Mouse (Mus musculus): ENCODE measurements around the gene Cpvl. TPM values are rescaled to one million over a fixed set of nuclear protein-coding genes. Genes with fewer than 3 reads are reported as not detected.

Gene Cpvl
- total RNA-seq (2015) (not detected in 2 replicates), total RNA-seq (2017) (not detected in 2 replicates)

DNA sequence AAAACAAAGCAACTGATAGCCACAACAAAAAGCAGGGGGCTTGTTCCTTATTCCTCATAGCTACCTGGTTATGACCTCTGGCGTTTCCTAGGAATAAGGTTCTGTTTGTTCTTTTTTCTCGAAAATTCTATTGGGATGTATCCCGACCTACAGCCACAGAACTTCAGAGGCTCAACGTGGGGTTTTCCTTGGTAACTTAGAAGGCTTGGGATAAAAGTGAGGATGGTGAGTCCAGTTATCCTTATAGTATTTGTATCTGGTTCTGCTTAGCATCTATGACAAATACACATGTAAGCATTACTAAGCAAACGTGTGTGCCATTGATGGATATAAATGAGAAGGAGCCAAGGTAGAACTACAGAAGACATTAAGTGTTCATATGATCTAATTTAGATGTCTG is at the start of gene Cpvl:
Gene Cpvl, minus strand, starts transcription at position 101 of the 400 bp plus-strand sequence.
- no peak for ATAC-seq (ENCODE audit: poor library complexity, severe bottlenecking)

DNA sequence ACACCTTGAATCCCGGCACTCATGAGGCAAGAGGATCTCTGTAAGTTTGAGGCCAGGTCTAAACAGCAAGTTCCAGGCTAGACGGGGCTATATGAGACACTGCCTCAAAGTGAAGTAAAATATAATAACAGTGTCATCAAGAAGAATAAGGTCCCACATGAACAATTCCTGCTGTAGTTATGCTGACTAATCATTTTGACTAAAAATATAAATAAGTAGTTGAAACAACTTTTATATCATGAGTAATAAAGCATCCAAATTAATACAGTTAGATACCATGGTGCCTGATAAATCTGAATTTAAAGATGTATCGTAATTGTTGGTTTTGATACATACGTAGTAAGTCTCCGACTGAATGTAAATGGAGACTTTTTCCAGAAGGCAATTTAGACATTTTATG is 45.4 kb upstream of the Cpvl start:
- no peak for ATAC-seq (ENCODE audit: poor library complexity, severe bottlenecking)

DNA sequence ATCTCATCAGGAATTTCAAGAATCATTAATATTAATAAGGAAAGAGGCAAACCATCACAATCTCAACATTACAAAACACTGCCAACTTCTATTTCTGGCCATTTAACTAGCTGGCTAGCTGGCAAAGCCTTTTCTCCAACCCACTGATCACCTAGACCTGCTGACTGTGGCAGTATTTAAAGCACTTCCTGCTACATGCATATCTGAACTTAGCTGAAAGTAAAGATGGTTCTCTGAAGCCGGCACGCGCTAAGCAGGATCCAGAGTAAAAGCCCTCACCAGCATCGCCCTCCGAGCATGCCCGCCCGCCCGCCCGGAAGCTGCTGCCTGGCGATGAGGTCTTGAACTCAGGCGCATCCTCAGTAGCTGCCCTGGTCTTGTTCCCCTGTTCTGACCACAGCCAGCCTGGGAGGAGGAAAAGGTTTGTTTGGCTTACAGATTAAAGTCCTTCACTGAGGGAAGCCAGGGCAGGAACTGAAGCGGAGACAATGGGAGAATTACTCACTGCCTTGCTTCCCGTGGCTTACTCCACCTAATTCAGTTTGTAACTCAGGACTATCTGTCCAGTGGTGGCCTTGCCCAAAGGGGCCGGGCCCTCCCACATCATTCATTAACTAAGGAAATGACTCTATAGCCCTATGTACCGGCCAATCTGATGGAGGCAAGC is 42.8 kb upstream of the Cpvl start:
- peak; percentile 54 for ATAC-seq (ENCODE audit: poor library complexity, severe bottlenecking)

DNA sequence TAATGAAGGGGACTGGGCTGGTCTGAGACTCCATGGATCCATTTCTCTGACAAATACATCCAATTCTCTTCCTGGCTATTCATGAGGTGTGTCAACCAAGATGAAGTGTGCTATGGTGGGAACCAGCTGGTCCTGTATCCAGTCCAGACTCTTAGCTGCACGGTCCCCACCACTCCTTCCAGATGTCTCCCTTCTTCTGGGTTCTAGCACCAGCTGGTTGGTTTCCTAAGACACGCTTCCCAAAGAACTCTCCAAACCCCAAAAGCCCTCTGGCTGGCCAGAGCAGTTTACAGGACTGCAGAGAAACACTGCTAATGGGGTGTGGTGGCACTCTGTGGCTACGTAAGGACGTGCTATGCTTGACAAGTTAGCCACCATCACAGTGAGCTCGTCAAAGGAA is 40.4 kb upstream of the Cpvl start:
- ATAC-seq (ENCODE audit: poor library complexity, severe bottlenecking): no peak

DNA sequence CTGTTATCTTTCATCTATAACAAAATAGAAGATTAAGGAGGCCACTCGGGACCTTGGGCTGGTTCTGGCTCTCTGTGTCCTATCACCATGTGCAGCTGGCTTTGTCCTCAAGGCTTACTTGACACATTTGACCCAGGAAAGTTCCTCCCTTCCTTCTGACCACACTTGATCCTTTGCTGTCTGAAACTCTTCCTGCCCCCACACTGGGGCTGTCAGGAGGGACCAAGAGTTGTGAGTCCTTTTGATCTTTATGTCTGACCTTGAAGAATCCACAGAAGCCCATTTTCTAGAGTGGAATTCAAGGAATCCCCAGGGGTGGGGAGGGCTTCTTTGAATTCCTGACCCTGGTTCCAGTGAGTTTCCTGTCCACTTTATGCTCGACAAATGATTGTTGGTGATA is 39.6 kb upstream of the Cpvl start:
- no peak for ATAC-seq (ENCODE audit: poor library complexity, severe bottlenecking)

DNA sequence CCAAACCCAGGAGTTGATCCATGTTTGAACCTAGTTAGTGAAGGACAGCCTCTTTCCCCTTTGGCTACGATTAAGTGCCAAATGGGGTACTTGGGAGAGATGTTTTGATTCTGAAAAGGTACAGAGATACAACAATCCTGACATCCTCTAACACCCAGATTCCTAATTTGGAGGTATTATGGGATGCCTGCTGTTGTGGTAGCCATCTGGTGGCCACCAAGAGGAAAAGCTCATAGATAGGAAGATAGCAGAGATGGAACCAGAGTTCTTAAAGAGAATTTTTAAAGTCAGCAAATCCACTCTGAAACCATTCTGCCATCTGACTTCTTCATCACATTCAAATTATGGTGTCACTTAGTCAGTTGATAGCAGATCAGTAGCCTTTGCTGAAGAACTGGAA is 33.7 kb upstream of the Cpvl start:
- no peak for ATAC-seq (ENCODE audit: poor library complexity, severe bottlenecking)

DNA sequence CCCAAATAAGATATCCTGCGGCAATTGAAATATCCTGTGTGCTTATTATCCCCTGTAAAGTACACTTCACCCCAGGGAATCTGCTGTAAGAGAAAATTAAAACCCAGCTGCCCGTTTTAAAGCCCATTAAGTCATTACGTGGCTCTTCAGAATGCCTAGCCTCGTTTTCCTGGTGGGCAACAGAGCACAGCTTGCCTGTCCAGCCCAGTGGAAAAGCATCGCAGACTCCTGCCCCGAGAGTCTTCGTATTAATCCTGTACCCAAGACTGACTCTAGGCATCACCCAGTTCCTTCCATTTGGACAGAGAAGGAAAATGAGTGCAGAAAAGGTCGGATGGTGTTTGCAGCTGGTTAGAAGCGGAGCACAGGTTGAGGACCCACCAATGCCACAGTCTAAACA is 31.9 kb upstream of the Cpvl start:
- no peak for ATAC-seq (ENCODE audit: poor library complexity, severe bottlenecking)

DNA sequence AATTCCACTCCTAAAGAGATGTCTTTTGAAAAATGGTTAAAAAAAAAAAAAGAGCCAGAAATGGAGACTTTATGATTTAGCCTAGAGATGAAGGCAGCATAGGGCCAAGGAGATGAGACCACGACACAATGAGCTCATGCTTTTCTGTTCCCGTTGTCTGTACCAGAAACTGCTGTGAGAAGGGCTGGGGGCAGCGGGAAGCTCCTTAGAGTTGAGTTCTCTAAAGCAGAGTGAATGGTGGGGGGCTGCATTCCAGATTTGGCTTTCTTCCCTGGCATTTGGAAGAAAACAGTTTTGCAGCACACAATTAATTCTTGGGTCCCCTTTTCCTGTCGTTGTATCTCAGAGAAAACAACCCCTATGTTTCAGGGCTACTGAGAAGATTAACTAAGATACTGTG is 30.8 kb upstream of the Cpvl start:
- ATAC-seq (ENCODE audit: poor library complexity, severe bottlenecking): no peak

DNA sequence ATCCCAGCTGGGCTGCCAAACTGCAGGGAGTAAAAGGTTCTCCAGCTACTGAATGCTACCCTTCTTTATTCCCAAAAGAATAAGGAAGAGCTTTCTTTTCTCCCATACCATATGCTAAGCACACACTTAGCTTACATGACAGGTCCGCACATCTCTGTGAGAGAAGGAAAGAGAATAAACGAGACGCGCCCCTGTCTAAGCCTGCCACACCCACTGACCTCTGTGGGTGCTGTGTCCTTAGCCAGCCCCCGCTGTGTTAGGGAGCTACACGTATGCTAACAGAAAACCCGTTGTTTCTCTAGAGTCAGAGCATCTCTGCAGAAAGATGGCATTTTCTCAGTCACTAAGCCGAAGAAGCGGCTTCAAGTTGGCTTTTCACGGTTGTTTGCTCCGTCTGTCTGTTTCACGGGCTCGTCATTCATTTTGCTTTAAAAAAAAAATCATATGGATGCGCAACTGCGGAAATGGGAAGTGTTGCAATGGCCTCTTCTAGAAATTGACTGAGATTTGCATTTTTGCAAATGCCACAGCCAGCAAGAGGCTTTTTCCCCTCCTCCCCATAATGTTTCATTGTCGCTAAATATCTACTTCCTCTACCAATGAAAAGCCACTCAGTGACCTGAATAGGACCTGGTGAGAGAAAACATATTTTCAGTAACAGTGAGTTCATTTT is 30.1 kb upstream of the Cpvl start:
- ATAC-seq (ENCODE audit: poor library complexity, severe bottlenecking): peak; percentile 82

DNA sequence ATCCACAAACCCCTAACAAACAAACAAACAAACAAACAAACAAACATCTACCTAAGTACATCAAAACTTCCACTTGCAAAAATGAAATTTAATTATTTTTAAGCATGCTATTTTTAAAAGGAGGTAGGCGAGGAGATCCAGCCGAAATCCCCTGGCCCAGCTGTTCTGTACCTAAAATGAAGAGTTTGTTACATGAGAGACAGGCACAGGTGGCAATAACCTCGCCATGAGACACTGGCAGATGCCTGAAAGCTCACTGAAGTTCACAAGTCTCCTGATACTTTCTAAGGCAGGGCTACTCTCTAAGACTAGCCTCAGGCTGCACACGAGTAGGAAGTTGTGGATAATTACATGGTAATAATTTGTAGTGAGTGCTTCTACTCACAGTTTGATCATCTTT is 26.8 kb upstream of the Cpvl start:
- ATAC-seq (ENCODE audit: poor library complexity, severe bottlenecking): no peak

DNA sequence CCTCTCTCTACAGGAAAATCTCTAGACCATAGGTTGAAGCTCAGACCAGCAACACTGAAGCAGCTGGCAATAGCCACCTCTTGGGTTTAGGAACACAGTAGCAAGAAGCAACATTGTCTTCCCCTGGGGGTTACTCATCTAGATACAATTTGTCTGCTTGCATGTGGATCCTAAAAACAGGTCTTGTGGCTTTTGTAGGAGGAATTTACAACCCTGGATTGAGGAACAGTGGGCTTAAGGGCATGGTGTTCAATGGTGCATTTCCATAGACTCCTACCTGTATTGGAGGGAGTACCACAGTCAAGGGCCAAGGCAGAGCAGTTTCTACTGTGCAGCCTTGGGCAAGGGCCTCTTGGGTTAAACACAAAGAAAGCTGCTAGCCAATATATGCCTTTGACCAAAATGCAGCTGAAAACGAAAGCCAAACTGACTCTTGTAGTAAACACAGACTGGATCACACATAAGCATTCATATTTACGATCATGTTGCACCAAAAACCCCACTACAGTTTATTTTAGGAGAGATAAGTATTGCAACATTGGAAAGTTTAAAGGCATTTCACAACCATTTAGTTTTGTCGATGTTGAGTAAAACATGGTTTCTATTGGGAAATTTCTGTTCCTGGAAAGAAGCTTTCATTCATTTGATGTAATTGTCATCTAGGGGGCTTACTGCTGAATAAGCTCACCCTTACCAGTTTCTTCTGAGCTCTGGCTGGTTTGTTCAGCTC is 17.9 kb upstream of the Cpvl start:
- ATAC-seq (ENCODE audit: poor library complexity, severe bottlenecking): peak; percentile 62

DNA sequence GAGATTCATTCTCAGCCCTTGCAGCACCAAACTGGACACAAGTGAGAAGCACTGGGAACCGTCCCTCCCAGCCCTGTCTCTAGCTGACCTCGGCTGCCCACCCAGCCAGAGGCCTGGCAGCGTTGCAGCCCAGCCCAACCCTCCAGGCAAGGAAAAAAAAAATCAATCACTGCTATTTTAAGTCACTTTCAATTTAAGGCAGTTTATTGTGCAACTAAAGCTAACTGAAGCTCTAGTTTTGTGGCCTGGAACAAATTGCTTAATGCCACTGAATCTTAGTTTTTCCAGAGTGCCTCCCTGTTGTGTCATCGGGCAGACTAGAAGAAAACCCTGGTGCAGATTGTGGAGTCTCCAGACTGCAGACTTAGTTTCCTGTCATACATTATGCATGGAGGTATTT is 17.0 kb upstream of the Cpvl start:
- ATAC-seq (ENCODE audit: poor library complexity, severe bottlenecking): peak; percentile 68

DNA sequence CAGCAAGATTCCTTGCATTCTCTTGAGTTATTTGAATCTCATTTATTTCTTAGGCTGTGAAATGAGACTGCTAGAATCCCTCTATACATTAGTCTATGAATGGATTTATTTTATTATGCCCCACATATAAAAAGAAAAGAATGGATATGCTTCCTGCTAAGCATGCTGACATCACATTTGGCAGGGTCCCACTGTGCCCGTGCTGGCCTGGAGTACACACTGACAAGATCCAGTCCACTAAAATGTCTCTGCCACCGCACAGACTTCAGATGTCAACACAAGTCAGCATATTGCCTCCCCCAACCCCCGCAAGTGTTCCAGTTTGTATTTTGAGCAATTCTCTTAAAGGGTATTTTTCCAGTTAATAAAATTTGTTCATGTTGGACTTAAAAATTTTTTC is 13.9 kb upstream of the Cpvl start:
- no peak for ATAC-seq (ENCODE audit: poor library complexity, severe bottlenecking)

DNA sequence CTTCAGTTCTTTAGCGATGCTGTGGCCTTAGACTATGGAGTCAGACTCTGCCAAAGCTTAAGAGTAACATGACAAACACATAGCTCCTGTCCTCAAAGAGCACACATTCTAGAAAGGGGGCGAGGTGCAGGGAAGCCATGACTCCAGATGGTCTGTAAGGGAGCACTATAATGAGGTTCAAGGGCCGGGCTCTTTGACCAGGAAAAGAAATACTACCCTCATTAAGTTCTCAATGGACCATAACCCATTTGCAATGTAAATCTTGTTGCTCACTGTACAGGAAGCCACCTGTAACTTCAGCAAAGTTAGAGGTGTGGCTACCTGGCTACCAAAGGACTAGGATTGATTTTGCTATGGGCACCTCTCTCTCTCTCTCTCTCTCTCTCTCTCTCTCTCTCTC is 8.8 kb upstream of the Cpvl start:
- ATAC-seq (ENCODE audit: poor library complexity, severe bottlenecking): no peak

DNA sequence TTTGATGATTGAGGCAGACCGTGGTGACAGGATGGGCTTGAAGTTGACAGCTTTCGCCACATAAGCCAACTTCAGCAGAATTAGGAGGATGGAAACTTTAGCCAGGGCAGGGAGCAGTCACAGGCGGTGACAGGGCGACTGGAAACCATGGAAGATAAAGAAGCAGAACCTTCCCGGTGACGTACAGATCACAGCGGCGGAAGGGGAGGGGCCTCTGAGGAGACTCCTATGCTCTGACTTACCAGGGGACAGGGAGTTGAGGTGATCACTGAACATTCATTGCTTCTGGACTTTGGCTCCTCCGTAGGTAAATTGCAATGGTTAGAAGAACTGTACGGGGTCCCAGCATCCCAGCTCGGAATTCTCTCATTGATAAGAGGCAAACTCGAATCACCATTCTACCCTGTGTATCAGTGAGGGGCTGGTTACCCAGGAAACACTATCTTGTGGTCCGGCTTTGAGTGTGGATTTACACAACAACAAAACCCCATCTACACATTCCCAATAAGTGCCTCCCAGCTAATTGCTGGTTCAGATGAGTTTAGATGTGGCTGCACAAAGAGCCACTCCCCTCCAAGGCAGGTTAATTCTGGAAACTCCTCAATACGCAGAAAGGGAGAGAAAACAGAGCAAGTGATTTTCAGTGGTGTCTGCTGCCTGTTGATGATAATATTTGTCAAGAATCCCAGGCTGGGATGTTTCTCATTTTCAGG is 8.0 kb upstream of the Cpvl start:
- peak; percentile 70 for ATAC-seq (ENCODE audit: poor library complexity, severe bottlenecking)

DNA sequence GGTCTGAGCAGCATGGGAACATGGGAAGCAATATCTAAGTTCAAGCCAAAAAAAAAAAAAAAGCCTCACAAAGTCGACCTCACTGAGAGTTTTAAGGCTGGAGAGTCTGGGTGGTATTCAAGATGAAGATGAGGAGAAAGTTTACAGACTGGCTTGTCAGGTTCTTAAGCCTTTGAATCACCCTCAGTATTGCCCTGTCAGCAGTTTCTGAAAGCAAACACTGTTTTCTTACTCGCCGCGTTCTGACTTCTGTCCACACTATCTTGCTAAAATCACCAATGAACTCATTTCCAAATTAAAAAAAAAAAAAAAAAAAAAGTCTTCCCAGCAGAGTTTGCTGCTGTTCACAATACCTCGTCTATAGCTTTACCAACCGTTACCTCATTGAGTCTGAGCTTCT is 5.3 kb upstream of the Cpvl start:
- ATAC-seq (ENCODE audit: poor library complexity, severe bottlenecking): no peak

DNA sequence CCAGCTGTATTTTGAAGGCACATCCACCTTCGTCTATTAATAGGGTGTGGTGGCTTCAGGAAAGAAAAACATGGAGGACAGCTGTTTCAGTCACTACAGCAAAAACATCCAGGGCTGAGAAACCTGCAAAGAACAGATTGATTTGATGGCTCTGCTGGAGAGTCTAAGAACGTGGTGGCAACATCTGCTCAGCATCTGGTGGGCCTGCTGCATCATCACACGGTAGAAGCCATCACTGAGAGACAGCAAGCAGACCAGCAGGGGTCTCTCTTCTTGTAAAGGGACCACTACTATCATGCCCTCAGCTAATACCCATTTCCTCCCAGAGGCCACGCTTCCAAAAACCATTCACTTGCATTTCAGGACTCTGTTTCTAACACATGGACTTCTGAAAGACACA is 4.1 kb upstream of the Cpvl start:
- no peak for ATAC-seq (ENCODE audit: poor library complexity, severe bottlenecking)

DNA sequence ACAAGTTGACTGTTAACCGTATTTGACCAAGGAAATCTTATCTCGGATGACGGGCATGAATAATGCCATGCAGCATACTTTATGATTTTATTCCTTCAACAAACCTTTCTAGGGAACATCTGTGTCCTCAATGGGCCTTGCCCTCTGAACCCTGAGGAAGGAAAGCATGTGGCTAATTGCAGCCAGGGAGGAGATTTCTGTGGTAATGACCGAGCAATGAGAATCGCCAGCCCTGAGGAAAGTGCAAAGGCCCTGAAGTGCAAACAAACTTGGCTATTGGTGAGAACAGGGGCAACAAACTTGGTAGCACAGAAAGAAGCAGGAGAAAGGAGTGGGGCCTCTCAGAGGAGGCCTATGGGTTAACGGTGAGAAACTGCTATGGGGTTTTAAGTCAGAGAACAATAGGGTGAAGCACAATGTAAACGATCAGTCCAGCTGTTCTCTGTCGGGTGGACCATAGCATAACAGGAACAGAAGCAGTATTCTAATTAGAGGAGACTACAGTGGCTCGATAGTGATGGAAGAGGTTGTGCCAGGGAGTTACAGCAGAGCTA is 3.7 kb upstream of the Cpvl start:
- ATAC-seq (ENCODE audit: poor library complexity, severe bottlenecking): no peak

DNA sequence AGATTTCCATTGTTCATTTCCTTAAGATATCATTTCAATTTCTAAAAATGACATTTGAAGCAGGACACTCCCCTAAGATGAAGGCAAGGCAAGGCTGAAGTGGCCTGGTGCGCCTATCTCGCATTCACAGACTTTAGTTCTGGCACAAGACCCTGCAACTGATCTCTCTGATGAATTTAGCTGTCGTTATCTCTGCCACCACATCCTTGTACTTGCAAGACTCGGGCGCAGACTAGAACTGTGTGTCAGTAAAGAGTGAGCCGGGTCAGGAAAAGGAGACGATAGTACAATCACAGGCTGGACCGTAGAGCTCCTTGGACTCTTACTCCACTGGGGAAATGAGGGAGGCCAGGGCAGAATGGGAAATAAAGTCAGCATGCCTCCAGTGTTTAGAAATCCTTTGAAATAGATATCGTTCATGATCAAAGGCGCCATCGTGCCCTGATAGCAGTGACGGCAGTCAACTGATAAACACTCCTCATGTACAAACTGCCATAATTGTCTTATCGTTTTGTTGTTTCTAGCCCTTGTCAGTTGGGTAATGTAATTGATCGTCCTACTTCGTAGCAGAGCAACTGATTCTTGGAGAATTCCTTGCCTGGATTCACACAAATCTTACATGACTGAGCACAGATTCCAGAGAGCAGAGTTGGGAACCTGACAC is 2.5 kb upstream of the Cpvl start:
- ATAC-seq (ENCODE audit: poor library complexity, severe bottlenecking): peak; percentile 59; the same call in 1 of the 2 replicates

DNA sequence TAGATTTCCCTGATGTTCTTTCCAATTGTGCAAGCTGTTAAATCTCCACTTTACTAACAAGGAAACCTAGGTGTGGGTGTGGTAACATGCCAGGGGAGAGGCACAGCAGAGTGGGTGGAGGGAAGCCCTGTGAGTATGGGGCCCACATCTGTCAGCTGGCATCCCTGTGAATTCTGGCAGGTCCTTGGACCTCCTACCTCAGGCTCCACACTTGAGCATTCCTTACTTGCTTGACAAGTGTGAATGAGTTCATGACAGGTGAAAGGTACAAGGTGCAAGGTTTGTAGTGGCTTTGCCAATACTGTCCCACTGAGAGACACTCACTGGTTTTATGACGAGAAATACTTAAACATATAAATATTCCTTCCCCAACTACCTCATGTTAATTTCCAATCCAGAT is 4.4 kb downstream of the Cpvl start:
- ATAC-seq (ENCODE audit: poor library complexity, severe bottlenecking): no peak

DNA sequence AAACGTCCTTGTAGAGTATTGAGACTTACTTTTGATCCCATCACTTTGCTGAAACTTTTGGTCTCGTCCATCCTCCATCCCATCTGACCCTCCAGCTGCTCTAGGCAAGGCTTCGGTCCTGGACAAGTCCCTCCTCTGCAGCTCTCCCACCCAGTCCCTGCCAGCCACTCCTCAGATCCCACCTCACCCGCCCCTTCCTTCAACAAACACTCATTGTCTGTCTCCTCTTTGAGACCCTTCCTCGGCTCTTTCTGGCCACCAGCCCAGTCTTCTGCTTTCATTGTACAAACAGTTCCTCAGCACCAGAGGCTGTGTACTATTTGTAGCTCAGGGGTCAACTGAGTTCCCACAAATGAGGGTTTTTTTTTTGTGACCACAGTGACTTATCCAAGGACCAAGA is 5.0 kb downstream of the Cpvl start:
- no peak for ATAC-seq (ENCODE audit: poor library complexity, severe bottlenecking)

Measured in megakaryocyte, adult 5-6 weeks (primary cell).